Mouse (Mus musculus): ENCODE measurements around the gene Lalba. TPM values are rescaled to one million over a fixed set of nuclear protein-coding genes. Genes with fewer than 3 reads are reported as not detected.
"Not testable (repeated sequence)": the region's sequence is repeated elsewhere in the genome, so short reads cannot be mapped to it uniquely, and the experiment has no call there.

Gene Lalba
- polyA plus RNA-seq, 1 experiment from 2014 or later, result 0.47 TPM

DNA sequence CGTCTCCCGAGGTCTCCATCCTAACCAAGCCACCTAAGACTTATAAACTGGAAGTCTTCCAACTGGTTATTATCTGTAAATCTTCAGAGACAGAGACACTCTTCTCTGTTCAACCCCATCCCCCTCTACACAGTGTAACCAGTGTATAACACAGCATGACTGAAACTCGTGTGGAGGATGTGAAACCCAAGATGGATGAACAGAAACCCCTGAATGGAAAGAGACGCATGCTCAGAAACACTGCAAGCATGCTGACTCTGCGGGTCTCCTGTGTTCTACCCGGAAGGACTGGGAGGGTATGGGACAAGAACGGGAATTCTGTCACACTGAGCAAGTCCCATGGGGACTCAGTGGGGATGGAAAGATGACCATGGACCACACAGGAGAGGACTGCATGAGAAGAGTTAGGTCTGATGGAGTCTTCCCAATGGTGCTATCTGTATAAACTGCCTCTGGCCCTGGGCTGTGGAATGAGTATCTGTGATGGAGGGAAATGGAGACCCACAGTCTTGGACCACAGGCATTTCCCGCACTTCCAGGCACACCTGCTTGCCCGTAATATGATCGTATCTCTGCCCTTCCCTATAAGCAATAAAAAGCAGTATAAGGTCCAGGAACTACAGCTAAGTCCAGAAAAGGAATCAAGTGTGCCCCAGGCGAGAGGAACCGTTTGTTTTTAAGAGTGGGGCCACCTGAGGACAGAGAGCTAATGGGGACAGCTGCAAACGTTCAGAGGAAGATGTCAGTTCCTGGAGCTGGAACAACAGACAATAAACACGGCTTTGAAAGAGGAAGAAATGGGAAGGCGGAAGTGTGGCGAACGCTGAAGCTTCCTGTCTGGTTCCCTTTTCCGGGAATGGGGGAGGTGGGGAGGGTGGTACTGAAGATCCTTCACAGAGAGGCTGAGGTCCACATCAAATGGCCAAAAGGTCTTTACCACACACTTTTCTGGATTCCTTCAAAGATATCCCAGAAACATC, 1.7 kb upstream of the Lalba start:
- WGBS, result 85% methylated on average over 18 of the region's 18 CpGs
- H3K27me3 ChIP-seq (ENCODE audit: low read depth, poor library complexity, severe bottlenecking), result no peaks in the 10 kb centered on the region

DNA sequence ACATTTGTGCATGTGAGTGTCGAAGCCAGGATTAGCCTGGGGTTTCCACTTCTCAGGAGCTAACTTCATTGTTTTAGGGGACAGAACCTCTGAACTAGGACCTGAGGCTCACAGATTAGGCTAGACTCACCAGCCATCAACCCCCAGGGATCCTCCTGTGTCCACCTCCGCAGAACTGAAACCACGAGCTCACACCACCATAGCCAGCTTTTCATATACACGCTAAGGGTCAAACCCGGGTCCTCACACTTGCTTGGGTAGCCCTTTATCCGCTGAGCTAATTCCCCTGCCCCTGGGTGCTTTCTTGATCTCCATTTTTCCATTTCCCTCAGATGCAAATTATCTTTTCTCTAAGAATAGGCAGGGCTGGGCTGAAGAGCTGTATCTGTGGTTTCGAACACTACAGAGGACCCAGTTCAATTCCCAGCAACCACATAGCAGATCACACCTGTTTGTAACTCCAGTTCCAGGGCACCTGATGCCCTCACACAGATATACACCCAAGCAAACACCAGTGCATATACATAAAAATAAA, 2.9 kb downstream of the Lalba start:
- DNase-seq (ENCODE audit: low spot score), result no peak
- WGBS, result 73% methylated on average over 7 of the region's 7 CpGs
- Histone ChIP-seq H3K36me3 (no peaks in the 10 kb centered on the region), H3K9me3 (replicated peaks) (no peaks in the 10 kb centered on the region), H3K27me3 (ENCODE audit: low read depth, poor library complexity, severe bottlenecking) (no peaks in the 10 kb centered on the region), H3K4me1 (no peaks in the 10 kb centered on the region), H3K4me3 (no peak overlapping the region), H3K27ac (replicated peaks) (no peak overlapping the region)

More for the DNA sequence above, 1.7 kb upstream of the Lalba start:
- H3K9me3 ChIP-seq (replicated peaks), result no peaks in the 10 kb centered on the region
- DNase-seq (ENCODE audit: low spot score), result no peak
- H3K4me3 ChIP-seq, result no peak overlapping the region
- H3K36me3 ChIP-seq, result no peaks in the 10 kb centered on the region
- H3K4me1 ChIP-seq, result no peaks in the 10 kb centered on the region
- H3K27ac ChIP-seq (replicated peaks), result no peak overlapping the region

GRCm38 (mm10) chr15:98476281-98476680, 6.2 kb downstream of the Lalba start:
- Histone ChIP-seq H3K27ac (replicated peaks) (no peak overlapping the region), H3K27me3 (ENCODE audit: low read depth, poor library complexity, severe bottlenecking) (no peaks in the 10 kb centered on the region), H3K4me1 (no peaks in the 10 kb centered on the region), H3K4me3 (no peak overlapping the region), H3K36me3 (no peaks in the 10 kb centered on the region), H3K9me3 (replicated peaks) (no peaks in the 10 kb centered on the region)
- 81% methylated on average over 5 of the region's 5 CpGs for WGBS
- DNase-seq (ENCODE audit: low spot score), result no peak

- Histone ChIP-seq H3K27ac (replicated peaks) (no peak overlapping the region), H3K4me1 (no peaks in the 10 kb centered on the region), H3K36me3 (no peaks in the 10 kb centered on the region), H3K27me3 (ENCODE audit: low read depth, poor library complexity, severe bottlenecking) (no peaks in the 10 kb centered on the region), H3K9me3 (replicated peaks) (no peaks in the 10 kb centered on the region), H3K4me3 (no peak overlapping the region)
- peak; percentile 41 for DNase-seq (ENCODE audit: low spot score)
- 53% methylated on average over 10 of the region's 10 CpGs for WGBS
These were observed 7.1 kb downstream of the Lalba start for GRCm38 (mm10) chr15:98475382-98475781.

DNA sequence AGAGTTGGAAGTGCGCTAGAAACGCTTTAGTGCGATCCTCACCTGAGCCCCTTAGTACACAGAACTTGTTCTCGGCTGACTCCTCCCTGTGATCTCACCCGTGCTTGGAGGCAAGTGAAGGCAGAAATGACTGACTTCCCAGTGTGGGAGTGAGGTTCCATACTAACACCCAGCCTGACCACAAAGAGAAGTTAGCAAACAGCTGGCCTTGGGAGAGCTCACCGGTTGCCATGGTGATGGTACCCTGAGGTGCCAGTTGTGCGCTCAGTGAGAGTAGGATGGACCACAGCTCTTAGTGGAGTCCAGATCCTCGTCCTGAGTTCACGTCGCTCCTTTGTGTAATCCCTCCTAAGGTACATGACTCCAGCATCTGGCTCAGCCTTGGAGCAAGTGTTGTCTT, 7.6 kb downstream of the Lalba start:
- Histone ChIP-seq H3K4me3 (no peak overlapping the region), H3K27ac (replicated peaks) (no peak overlapping the region), H3K27me3 (ENCODE audit: low read depth, poor library complexity, severe bottlenecking) (no peaks in the 10 kb centered on the region), H3K9me3 (replicated peaks) (no peaks in the 10 kb centered on the region), H3K4me1 (no peaks in the 10 kb centered on the region), H3K36me3 (no peaks in the 10 kb centered on the region)
- DNase-seq (ENCODE audit: low spot score), result no peak
- WGBS, result 81% methylated on average over 10 of the region's 10 CpGs

GRCm38 (mm10) chr15:98471539-98471938, 11.0 kb downstream of the Lalba start:
- Histone ChIP-seq H3K27me3 (ENCODE audit: low read depth, poor library complexity, severe bottlenecking) (no peaks in the 10 kb centered on the region), H3K4me1 (no peaks in the 10 kb centered on the region), H3K4me3 (no peak overlapping the region), H3K27ac (replicated peaks) (no peak overlapping the region), H3K36me3 (no peaks in the 10 kb centered on the region), H3K9me3 (replicated peaks) (no peaks in the 10 kb centered on the region)
- DNase-seq (ENCODE audit: low spot score), result no peak
- 91% methylated on average over 13 of the region's 13 CpGs for WGBS

DNA sequence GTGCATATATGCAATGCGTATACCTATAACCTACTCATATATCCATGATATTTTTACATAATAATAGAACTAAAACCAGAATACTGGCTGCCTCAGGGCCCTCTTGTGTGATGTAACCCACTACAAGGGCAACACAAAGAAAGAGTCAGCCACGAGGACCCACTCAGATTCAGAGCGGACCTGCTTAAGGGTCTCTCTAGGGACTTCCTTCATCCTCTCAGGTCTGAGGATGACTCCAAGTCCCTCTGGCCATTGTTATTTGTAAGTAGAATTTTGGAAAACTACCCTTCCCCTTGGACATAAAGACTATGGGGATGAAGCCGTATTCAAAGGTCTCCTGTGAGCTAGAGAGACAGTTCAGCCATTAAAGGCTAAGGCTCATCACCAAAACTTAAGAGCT, 12.9 kb downstream of the Lalba start, which contains the start of gene OR5BS1P:
Gene OR5BS1P, plus strand, starts transcription at position 301 of the 400 bp plus-strand sequence.
- H3K36me3 ChIP-seq, result no peaks in the 10 kb centered on the region
- DNase-seq (ENCODE audit: low spot score), result no peak
- H3K4me1 ChIP-seq, result no peaks in the 10 kb centered on the region
- WGBS, result 90% methylated on average over 4 of the region's 4 CpGs
- no peaks in the 10 kb centered on the region for H3K27me3 ChIP-seq (ENCODE audit: low read depth, poor library complexity, severe bottlenecking)
- no peaks in the 10 kb centered on the region for H3K9me3 ChIP-seq (replicated peaks)
- H3K4me3 ChIP-seq, result no peak within 1 kb of the TSS
- H3K27ac ChIP-seq (replicated peaks), result no peak within 1 kb of the TSS

- 94% methylated on average over 7 of the region's 7 CpGs for WGBS
- Histone ChIP-seq H3K27me3 (ENCODE audit: low read depth, poor library complexity, severe bottlenecking) (no peaks in the 10 kb centered on the region), H3K36me3 (no peaks in the 10 kb centered on the region), H3K4me1 (no peaks in the 10 kb centered on the region), H3K9me3 (replicated peaks) (no peaks in the 10 kb centered on the region), H3K4me3 (no peak within 1 kb of the TSS), H3K27ac (replicated peaks) (no peak within 1 kb of the TSS)
- DNase-seq (ENCODE audit: low spot score), result no peak
These were observed 30.2 kb downstream of the Lalba start, which contains the start of gene Olfr281 for GRCm38 (mm10) chr15:98452288-98452687. Gene Olfr281 (plus strand): TSS chr15:98452588.

- no peaks in the 10 kb centered on the region for H3K9me3 ChIP-seq (replicated peaks)
- WGBS, result 61% methylated on average over 4 of the region's 4 CpGs
- no peaks in the 10 kb centered on the region for H3K4me1 ChIP-seq
- no peak overlapping the region for H3K4me3 ChIP-seq
- no peak overlapping the region for H3K27ac ChIP-seq (replicated peaks)
- H3K27me3 ChIP-seq (ENCODE audit: low read depth, poor library complexity, severe bottlenecking), result no peaks in the 10 kb centered on the region
- no peak for DNase-seq (ENCODE audit: low spot score)
- no peaks in the 10 kb centered on the region for H3K36me3 ChIP-seq
These were observed 34.0 kb downstream of the Lalba start for GRCm38 (mm10) chr15:98448521-98448920.

DNA sequence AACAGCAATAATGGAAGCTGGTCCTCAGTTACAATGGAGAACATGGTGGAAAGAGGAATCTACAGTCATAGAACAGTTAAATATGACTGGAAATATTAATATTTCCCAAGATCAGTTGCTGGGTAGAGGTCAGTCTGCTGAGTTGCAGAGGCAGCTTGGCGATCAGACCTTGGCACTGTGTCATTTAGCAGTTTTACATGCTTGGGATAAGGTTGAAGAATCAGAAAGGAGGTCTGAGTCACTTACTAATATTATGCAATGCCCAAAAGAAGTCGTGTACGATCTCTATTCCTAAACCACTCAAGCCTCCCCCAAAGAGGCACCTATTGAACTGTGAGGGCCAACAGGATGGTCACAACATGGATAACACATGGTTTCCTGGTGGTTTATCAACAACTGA, 38.0 kb downstream of the Lalba start:
- Histone ChIP-seq H3K27me3 (ENCODE audit: low read depth, poor library complexity, severe bottlenecking) (no peaks in the 10 kb centered on the region), H3K9me3 (replicated peaks) (no peaks in the 10 kb centered on the region), H3K27ac (replicated peaks) (no peak overlapping the region), H3K36me3 (no peaks in the 10 kb centered on the region), H3K4me3 (no peak overlapping the region), H3K4me1 (no peaks in the 10 kb centered on the region)
- DNase-seq (ENCODE audit: low spot score), result no peak
- WGBS, result 83% methylated on average over 3 of the region's 3 CpGs

GRCm38 (mm10) chr15:98430925-98431324, 51.6 kb downstream of the Lalba start, which contains the start of gene Olfr282:
Gene Olfr282 (plus strand): TSS chr15:98431225.
- DNase-seq (ENCODE audit: low spot score); H3K4me3 ChIP-seq; H3K27me3 ChIP-seq (ENCODE audit: low read depth, poor library complexity, severe bottlenecking); H3K9me3 ChIP-seq (replicated peaks); H3K27ac ChIP-seq (replicated peaks); H3K4me1 ChIP-seq; H3K36me3 ChIP-seq: not testable (repeated sequence)
- WGBS, result 84% methylated on average over 5 of the region's 5 CpGs
